Mouse (Mus musculus): ENCODE data around the gene Zfp583. TPM values are rescaled to one million over a fixed set of nuclear protein-coding genes. Genes with fewer than 3 reads are reported as not detected.
A peak's percentile ranks its signal among the peaks of the same experiment; 100 is the strongest.
"Not testable (repeated sequence)": the region's sequence is repeated elsewhere in the genome, so short reads cannot be mapped to it uniquely, and the experiment has no call there.

Zfp583 gene
- 3.6 and 4.4 TPM in 2 replicates for polyA plus RNA-seq (2015; fragmentation: Nextera tagmentation; extraction: Ambion mirVana)

- Histone ChIP-seq H3K27ac (peak within 1 kb of the TSS; percentile 79), H3K9me3 (replicated peaks) (no peaks in the 10 kb centered on the region), H3K4me2 (peak within 1 kb of the TSS; percentile 69), H3K4me3 (peak within 1 kb of the TSS; percentile 65), H3K4me1 (replicated peaks) (peaks cover 11% of the 10 kb centered on the region), H3K36me3 (peaks cover 7% of the 10 kb centered on the region; the same call in 1 of the 2 replicates), H3K9ac (peak within 1 kb of the TSS; percentile 74), H3K27me3 (no peaks in the 10 kb centered on the region)
- 4% methylated on average over 31 of the region's 31 CpGs for WGBS
- peak; percentile 90 for ATAC-seq (replicated peaks; ENCODE audit: insufficient number of reproducible peaks, insufficient read depth, low FRiP score, low read depth)
These were observed at the start of gene Zfp583 for GRCm38 (mm10) chr7:6331233-6331956. Gene Zfp583, minus strand, starts transcription at chr7:6331285.

GRCm38 (mm10) chr7:6378441-6378840 is 47.4 kb upstream of the Zfp583 start:
- no peak overlapping the region for H3K27ac ChIP-seq
- no peak overlapping the region for H3K9ac ChIP-seq
- H3K4me1 ChIP-seq (replicated peaks) = peaks cover 7% of the 10 kb centered on the region
- no peak overlapping the region for H3K4me2 ChIP-seq
- H3K4me3 ChIP-seq = no peak overlapping the region
- 77% methylated on average over 8 of the region's 8 CpGs for WGBS
- H3K9me3 ChIP-seq (replicated peaks) = no peaks in the 10 kb centered on the region
- H3K27me3 ChIP-seq = no peaks in the 10 kb centered on the region
- no peak for ATAC-seq (replicated peaks; ENCODE audit: insufficient number of reproducible peaks, insufficient read depth, low FRiP score, low read depth)
- H3K36me3 ChIP-seq = no peaks in the 10 kb centered on the region

- no peak overlapping the region for H3K4me3 ChIP-seq
- H3K36me3 ChIP-seq = no peaks in the 10 kb centered on the region
- H3K27me3 ChIP-seq = no peaks in the 10 kb centered on the region
- no peaks in the 10 kb centered on the region for H3K9me3 ChIP-seq (replicated peaks)
- H3K27ac ChIP-seq = no peak overlapping the region
- H3K4me1 ChIP-seq (replicated peaks) = no peaks in the 10 kb centered on the region
- H3K4me2 ChIP-seq = no peak overlapping the region
- no peak overlapping the region for H3K9ac ChIP-seq
- ATAC-seq (replicated peaks; ENCODE audit: insufficient number of reproducible peaks, insufficient read depth, low FRiP score, low read depth) = no peak
- 86% methylated on average over 3 of the region's 3 CpGs for WGBS
These were observed 41.9 kb upstream of the Zfp583 start for GRCm38 (mm10) chr7:6372993-6373392.

- H3K27me3 ChIP-seq = no peaks in the 10 kb centered on the region
- no peaks in the 10 kb centered on the region for H3K9me3 ChIP-seq (replicated peaks)
- 81% methylated on average over 3 of the region's 3 CpGs for WGBS
- ATAC-seq (replicated peaks; ENCODE audit: insufficient number of reproducible peaks, insufficient read depth, low FRiP score, low read depth) = no peak
- H3K4me1 ChIP-seq (replicated peaks) = no peaks in the 10 kb centered on the region
- no peak overlapping the region for H3K9ac ChIP-seq
- H3K4me2 ChIP-seq = no peak overlapping the region
- H3K4me3 ChIP-seq = no peak overlapping the region
- no peaks in the 10 kb centered on the region for H3K36me3 ChIP-seq
- H3K27ac ChIP-seq = no peak overlapping the region
These were observed 38.4 kb upstream of the Zfp583 start for GRCm38 (mm10) chr7:6369460-6369859.

- not testable (repeated sequence) for ATAC-seq (replicated peaks; ENCODE audit: insufficient number of reproducible peaks, insufficient read depth, low FRiP score, low read depth); H3K9ac ChIP-seq; H3K36me3 ChIP-seq; H3K27me3 ChIP-seq; H3K27ac ChIP-seq; H3K9me3 ChIP-seq (replicated peaks); H3K4me2 ChIP-seq; H3K4me3 ChIP-seq; H3K4me1 ChIP-seq (replicated peaks)
- WGBS = 77% methylated on average over 5 of the region's 5 CpGs
These were observed 37.1 kb upstream of the Zfp583 start for GRCm38 (mm10) chr7:6368146-6368545.

- H3K9ac ChIP-seq = no peak overlapping the region
- H3K27ac ChIP-seq = no peak overlapping the region
- no peak overlapping the region for H3K4me2 ChIP-seq
- ATAC-seq (replicated peaks; ENCODE audit: insufficient number of reproducible peaks, insufficient read depth, low FRiP score, low read depth) = no peak
- no peaks in the 10 kb centered on the region for H3K9me3 ChIP-seq (replicated peaks)
- H3K4me1 ChIP-seq (replicated peaks) = peaks cover 6% of the 10 kb centered on the region
- H3K4me3 ChIP-seq = no peak overlapping the region
- no peaks in the 10 kb centered on the region for H3K36me3 ChIP-seq
- 84% methylated on average over 5 of the region's 5 CpGs for WGBS
- H3K27me3 ChIP-seq = no peaks in the 10 kb centered on the region
These were observed 36.1 kb upstream of the Zfp583 start for GRCm38 (mm10) chr7:6367185-6367584.

GRCm38 (mm10) chr7:6364761-6365160 is 33.7 kb upstream of the Zfp583 start:
- no peak for ATAC-seq (replicated peaks; ENCODE audit: insufficient number of reproducible peaks, insufficient read depth, low FRiP score, low read depth)
- no peak overlapping the region for H3K27ac ChIP-seq
- 65% methylated on average over 1 of the region's 1 CpGs for WGBS
- peaks cover 10% of the 10 kb centered on the region for H3K4me1 ChIP-seq (replicated peaks)
- H3K36me3 ChIP-seq = no peaks in the 10 kb centered on the region
- H3K4me3 ChIP-seq = no peak overlapping the region
- no peaks in the 10 kb centered on the region for H3K27me3 ChIP-seq
- no peak overlapping the region for H3K9ac ChIP-seq
- no peaks in the 10 kb centered on the region for H3K9me3 ChIP-seq (replicated peaks)
- no peak overlapping the region for H3K4me2 ChIP-seq

- ATAC-seq (replicated peaks; ENCODE audit: insufficient number of reproducible peaks, insufficient read depth, low FRiP score, low read depth) = peak; percentile 81
- under 1% methylated on average over 23 of the region's 23 CpGs for WGBS
- no peaks in the 10 kb centered on the region for H3K27me3 ChIP-seq
These were observed 32.0 kb upstream of the Zfp583 start, which contains the start of gene Zfp78 for GRCm38 (mm10) chr7:6363047-6363488. Gene Zfp78, plus strand, starts transcription at chr7:6363280.

GRCm38 (mm10) chr7:6362268-6363046 is 31.4 kb upstream of the Zfp583 start:
- 0% methylated on average over 38 of the region's 38 CpGs for WGBS
- Histone ChIP-seq H3K36me3 (no peaks in the 10 kb centered on the region), H3K27ac (peak overlapping the region; percentile 89), H3K4me1 (replicated peaks) (peaks cover 10% of the 10 kb centered on the region), H3K4me3 (peak overlapping the region; percentile 63), H3K9ac (peak overlapping the region; percentile 60), H3K27me3 (no peaks in the 10 kb centered on the region), H3K9me3 (replicated peaks) (no peaks in the 10 kb centered on the region), H3K4me2 (peak overlapping the region; percentile 74)
- peak; percentile 94 for ATAC-seq (replicated peaks; ENCODE audit: insufficient number of reproducible peaks, insufficient read depth, low FRiP score, low read depth)

More at GRCm38 (mm10) chr7:6363047-6363488, 32.0 kb upstream of the Zfp583 start, which contains the start of gene Zfp78:
- no peaks in the 10 kb centered on the region for H3K9me3 ChIP-seq (replicated peaks)
- H3K4me2 ChIP-seq = peak within 1 kb of the TSS; percentile 74
- peak within 1 kb of the TSS; percentile 89 for H3K27ac ChIP-seq
- H3K4me1 ChIP-seq (replicated peaks) = peaks cover 10% of the 10 kb centered on the region
- no peaks in the 10 kb centered on the region for H3K36me3 ChIP-seq
- peak within 1 kb of the TSS; percentile 63 for H3K4me3 ChIP-seq
- peak within 1 kb of the TSS; percentile 61 for H3K9ac ChIP-seq

- H3K36me3 ChIP-seq = no peaks in the 10 kb centered on the region
- H3K9ac ChIP-seq = peak overlapping the region; percentile 60
- peak overlapping the region; percentile 89 for H3K27ac ChIP-seq
- H3K4me3 ChIP-seq = peak overlapping the region; percentile 63
- 23% methylated on average over 7 of the region's 7 CpGs for WGBS
- no peaks in the 10 kb centered on the region for H3K9me3 ChIP-seq (replicated peaks)
- H3K4me2 ChIP-seq = peak overlapping the region; percentile 74
- H3K4me1 ChIP-seq (replicated peaks) = peaks cover 10% of the 10 kb centered on the region
- no peaks in the 10 kb centered on the region for H3K27me3 ChIP-seq
- no peak for ATAC-seq (replicated peaks; ENCODE audit: insufficient number of reproducible peaks, insufficient read depth, low FRiP score, low read depth)
These were observed 30.7 kb upstream of the Zfp583 start for GRCm38 (mm10) chr7:6361756-6362155.

GRCm38 (mm10) chr7:6360477-6361060 is 29.5 kb upstream of the Zfp583 start:
- no peak for ATAC-seq (replicated peaks; ENCODE audit: insufficient number of reproducible peaks, insufficient read depth, low FRiP score, low read depth)
- Histone ChIP-seq H3K9me3 (replicated peaks) (no peaks in the 10 kb centered on the region), H3K36me3 (no peaks in the 10 kb centered on the region), H3K9ac (no peak overlapping the region), H3K4me1 (replicated peaks) (peaks cover 10% of the 10 kb centered on the region), H3K4me3 (no peak overlapping the region), H3K27ac (no peak overlapping the region), H3K27me3 (no peaks in the 10 kb centered on the region), H3K4me2 (no peak overlapping the region)
- 13% methylated on average over 9 of the region's 9 CpGs for WGBS
